Mouse (Mus musculus): ENCODE data around the gene Katnal1.

- TF ChIP-seq CTCF (IDR thresholded peaks at IDR 0.05; ENCODE audit: borderline replicate concordance, control insufficient read depth, extremely low read depth, insufficient read depth, low read length, poor library complexity): no peak
- no peak for TF ChIP-seq POLR2A (IDR thresholded peaks at IDR 0.05; ENCODE audit: control insufficient read depth, extremely low read depth, insufficient read depth, low read length, poor library complexity)
Observed at GRCm38 (mm10) chr5:148916775-148917174, 12.3 kb downstream of the Katnal1 start.
